Mouse (Mus musculus): ENCODE results near the gene Fev.

Fev gene

DNA sequence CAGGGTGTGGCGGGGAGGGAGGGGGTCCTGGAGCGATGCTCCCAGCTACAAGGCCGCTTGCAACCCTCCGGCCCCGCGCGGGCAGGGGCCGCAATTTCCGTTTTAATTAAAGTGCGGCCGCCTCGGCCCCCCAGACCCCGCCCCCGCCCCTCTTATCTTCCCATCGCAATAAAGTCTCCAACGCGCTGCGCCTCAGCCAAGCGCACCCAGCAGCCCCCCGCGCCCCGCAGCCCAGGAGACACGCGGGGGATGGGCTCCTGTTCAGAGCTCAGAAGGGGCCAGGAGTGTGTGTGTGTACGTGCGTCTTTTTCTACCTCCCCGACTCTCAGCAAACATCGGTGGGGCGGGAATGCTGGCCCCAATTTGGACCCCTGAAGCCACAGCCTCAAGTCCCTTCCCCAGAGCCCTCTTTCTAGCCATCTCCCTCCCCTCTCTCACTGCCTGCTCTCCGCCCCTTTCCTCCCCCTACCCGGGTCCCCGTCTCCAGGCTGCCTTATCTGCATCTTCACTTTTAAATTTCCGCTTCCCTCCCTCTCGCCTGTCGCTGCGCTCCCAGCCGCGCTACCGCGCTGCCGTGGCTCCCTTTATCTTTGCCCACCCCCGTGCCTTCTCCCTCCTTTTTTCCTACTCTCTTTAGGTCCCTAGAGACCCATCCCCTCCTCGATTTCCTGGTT lies at the start of gene Fev:
TSS of gene Fev (minus strand) at position 51 of the 674 bp plus-strand sequence.
- no peak for DNase-seq (ENCODE audit: low spot score in 2 of 2)

GRCm38 (mm10) chr1:74927621-74928296 lies 42.5 kb upstream of the Fev start:
- no peak for DNase-seq (ENCODE audit: low spot score in 2 of 2)

GRCm38 (mm10) chr1:74926721-74927120 lies 41.5 kb upstream of the Fev start:
- DNase-seq (ENCODE audit: low spot score in 2 of 2): no peak

GRCm38 (mm10) chr1:74924464-74924863 lies 39.2 kb upstream of the Fev start:
- no peak for DNase-seq (ENCODE audit: low spot score in 2 of 2)

- no peak for DNase-seq (ENCODE audit: low spot score in 2 of 2)
Observed at GRCm38 (mm10) chr1:74915706-74916105, 30.5 kb upstream of the Fev start.

DNA sequence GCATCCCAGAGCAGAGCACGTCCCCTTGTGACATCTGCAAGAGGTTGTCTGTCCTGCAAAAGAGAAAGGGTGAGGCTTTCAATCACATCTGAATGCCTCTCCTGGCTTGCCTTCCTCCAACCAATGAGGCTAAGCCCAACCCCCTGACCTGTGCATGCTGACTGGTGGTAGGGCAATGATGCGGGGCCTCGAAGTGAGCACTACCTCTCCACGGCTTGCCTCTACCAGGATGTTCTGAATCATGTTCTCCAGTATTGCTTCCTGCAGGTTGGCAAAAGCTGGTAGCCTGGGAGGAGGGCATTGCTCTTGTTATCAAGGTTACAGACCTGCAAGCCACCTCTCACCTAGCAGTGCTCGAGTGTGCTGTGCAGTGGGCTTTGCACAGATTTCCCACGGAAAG lies 17.0 kb upstream of the Fev start:
- DNase-seq (ENCODE audit: low spot score in 2 of 2): no peak

GRCm38 (mm10) chr1:74901686-74902085 lies 16.5 kb upstream of the Fev start:
- DNase-seq (ENCODE audit: low spot score in 2 of 2): no peak

- no peak for DNase-seq (ENCODE audit: low spot score in 2 of 2)
Observed at GRCm38 (mm10) chr1:74900341-74901285, 15.4 kb upstream of the Fev start.

GRCm38 (mm10) chr1:74898656-74899431 lies 13.6 kb upstream of the Fev start:
- DNase-seq (ENCODE audit: low spot score in 2 of 2): no peak

GRCm38 (mm10) chr1:74897976-74898375 lies 12.8 kb upstream of the Fev start:
- DNase-seq (ENCODE audit: low spot score in 2 of 2): no peak

- peak in 1 of 2 experiments; percentile 12 for DNase-seq (ENCODE audit: low spot score in 2 of 2)
Observed at GRCm38 (mm10) chr1:74894966-74895365, 9.7 kb upstream of the Fev start.

- DNase-seq (ENCODE audit: low spot score in 2 of 2): no peak
Observed at GRCm38 (mm10) chr1:74893134-74893855, 8.1 kb upstream of the Fev start, which contains the start of gene Cryba2. Gene Cryba2 (minus strand): TSS chr1:74893143.

DNA sequence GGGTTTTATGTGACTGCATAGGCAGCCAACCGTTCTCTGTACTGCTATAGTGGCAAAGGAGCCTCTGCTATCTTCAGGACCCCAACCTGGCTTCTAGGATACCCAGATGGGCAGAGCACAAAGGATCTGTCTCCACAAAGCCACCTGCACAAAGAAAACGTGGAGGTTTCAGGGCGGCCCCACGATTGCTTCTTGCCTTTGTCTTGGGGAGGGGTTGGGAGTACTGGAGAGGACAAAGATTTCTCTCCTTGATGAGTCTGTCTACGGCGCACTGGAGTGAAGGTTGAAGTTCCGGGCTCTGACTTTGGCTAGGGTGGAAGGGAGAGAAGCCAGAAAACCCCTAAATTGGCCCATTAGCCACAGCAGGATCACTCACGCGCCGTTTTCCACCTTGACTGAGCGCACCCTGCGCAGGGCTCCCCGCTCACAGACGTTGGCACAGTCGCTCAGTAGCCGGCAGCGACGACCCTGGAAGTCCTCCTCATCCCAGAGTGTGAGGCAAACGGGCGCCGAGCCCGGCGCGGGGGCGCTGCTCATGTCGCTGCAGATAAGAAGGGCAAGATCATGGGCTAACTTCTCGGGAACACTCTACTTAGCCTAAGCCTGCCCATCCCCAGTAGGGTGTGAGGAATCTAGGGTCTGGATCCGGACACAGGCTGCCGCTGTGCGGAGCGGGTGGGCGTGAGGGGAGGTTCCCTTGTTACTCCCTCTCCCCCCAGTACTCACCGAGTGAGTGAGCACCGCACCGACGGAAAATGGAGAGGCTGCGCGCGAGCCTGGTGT lies 7.3 kb upstream of the Fev start:
- no peak for DNase-seq (ENCODE audit: low spot score in 2 of 2)

DNA sequence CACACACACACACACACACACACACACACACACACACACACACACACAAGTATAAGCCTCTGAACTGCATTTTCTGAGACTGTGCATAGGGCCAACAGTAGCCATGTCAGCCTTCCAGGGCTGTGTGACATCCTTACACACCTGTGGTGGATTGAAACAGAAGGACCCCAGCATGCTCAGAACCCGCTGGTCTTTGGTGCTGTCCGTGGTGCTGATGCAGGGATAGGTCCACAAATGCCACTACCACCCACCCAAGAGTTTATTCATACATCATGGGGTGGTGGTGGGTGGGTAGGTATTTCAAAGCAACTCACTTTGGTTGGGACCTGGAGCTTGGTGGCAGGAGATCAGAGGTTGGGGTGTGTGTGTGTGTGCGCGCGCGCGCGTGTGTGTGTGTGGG lies 6.3 kb upstream of the Fev start:
- no peak for DNase-seq (ENCODE audit: low spot score in 2 of 2)

GRCm38 (mm10) chr1:74884196-74885141 lies 750 bp downstream of the Fev start:
- DNase-seq (ENCODE audit: low spot score in 2 of 2): no peak

GRCm38 (mm10) chr1:74883441-74883840 lies 1.8 kb downstream of the Fev start:
- DNase-seq (ENCODE audit: low spot score in 2 of 2): no peak

GRCm38 (mm10) chr1:74882828-74883227 lies 2.4 kb downstream of the Fev start:
- DNase-seq (ENCODE audit: low spot score in 2 of 2): no peak

DNA sequence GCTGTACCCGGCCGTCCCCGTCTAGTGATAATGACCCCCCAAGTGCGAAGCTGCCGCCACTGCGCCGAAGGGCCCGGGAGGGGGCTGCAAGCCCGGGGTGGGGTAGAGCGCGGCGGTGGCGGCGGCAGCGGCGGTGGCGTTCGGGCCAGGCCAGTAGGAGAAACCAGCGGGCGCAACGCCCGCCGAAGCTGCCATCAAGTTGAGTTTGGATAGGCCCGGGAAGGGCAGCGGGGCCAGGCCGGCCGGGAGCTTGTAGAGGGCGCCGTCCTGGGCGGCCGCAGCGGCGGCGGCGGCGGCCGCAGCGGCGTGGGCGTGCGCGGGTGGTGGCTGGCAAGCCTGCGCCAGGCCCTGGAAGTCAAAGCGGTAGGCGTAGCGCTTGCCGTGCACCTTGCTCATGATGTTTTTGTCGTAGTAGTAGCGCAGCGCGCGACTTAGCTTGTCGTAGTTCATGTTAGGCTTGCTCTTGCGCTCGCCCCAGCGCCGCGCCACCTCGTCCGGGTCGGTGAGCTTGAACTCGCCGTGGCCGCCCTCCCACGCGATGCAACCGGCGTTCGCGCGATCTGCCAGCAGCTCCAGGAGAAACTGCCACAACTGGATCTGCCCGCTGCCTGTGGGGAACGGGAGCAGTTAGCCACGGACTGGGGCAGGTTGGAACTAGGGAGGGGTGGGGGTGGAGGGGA lies 3.0 kb downstream of the Fev start:
- no peak for DNase-seq (ENCODE audit: low spot score in 2 of 2)
